ENCODE assay signal across 19 mouse cellular contexts in the genomic region with DNA sequence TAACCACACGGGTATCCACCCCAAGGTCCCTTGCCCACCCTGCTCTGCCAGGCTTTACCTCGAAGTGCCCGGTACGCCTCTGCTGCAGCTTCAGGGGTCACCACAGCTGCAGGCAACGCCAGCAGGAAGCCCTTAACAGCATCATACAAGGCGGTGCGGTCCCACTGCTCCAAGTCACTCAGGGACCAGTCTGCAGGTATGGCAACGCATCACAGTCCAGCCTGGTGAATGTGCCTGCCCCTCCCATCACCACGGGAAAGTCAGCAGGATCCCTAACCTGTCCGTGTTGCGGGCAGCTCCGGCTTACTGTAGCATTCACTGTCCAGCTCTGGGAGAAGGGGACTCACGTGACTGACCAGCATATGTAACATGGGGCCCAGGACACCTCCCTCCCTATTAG. TPM values are rescaled to one million over a fixed set of nuclear protein-coding genes. Genes with fewer than 3 reads are reported as not detected.
"Had no signal": no experiment of that assay in that cellular context is flagged by ENCODE, and none has a peak within 500 bp of the region (broad histone marks: within the 10 kb centered on the region; RNA-seq: fewer than 3 reads in every experiment).

No protein-coding gene starts in this region.

- H3K9ac ChIP-seq: limb, embryonic 12.5 days; liver, embryonic 13.5 days; liver, postnatal 0 days had no signal

- ATAC-seq: inflammation-experienced regulatory T-cells, adult 6 months; liver, postnatal 0 days had no signal

- DNase-seq: kidney, adult 18-20 months; kidney, postnatal 4 days; liver; liver, embryonic 13.5 days; liver, postnatal 0 days; lung, postnatal 14 days; right cerebral cortex, adult 18-20 months; thymus, adult 2 months; thymus, postnatal 25 days had no signal

- H3K27me3 ChIP-seq: limb, embryonic 12.5 days; liver, embryonic 13.5 days; lung, embryonic 15.5 days had no signal

- H3K4me2 ChIP-seq: limb, embryonic 12.5 days; liver, embryonic 13.5 days; lung, embryonic 15.5 days; midbrain, embryonic 11.5 days had no signal

- H3K4me3 ChIP-seq: layer of hippocampus, adult 2 months; limb, embryonic 12.5 days; liver, embryonic 13.5 days; lung, embryonic 15.5 days; megakaryocyte, embryonic 14.5 days had no signal

- H3K9me3 ChIP-seq: limb, embryonic 12.5 days; liver, embryonic 13.5 days; lung, embryonic 15.5 days; megakaryocyte, embryonic 14.5 days had no signal

- H3K27ac ChIP-seq: kidney, postnatal 0 days; limb, embryonic 12.5 days; liver, embryonic 13.5 days; macrophage had no signal

RNA-seq across cellular contexts. Expression of a gene that starts 36.2 kb away (rescaled TPM):
- polyA plus RNA-seq: limb, embryonic 12.5 days; midbrain, postnatal 0 days; neural tube, embryonic 14.5 days had no signal
